Mouse (Mus musculus) testis, adult 2 months (tissue): ENCODE results near the gene Nt5c. TPM values are rescaled to one million over a fixed set of nuclear protein-coding genes. Genes with fewer than 3 reads are reported as not detected.

Source experiments
- H3K27ac ChIP-seq: fragments of 200-500 bp; 2 replicates; pipeline ENCODE4 v1.5.1; 2012; ENCODE audit warnings: low read depth, low read length; ENCODE audit not compliant: control insufficient read depth, insufficient read depth
- H3K27me3 ChIP-seq: fragments of 200-500 bp; 2 replicates; pipeline ENCODE4 v1.6.1; 2012; ENCODE audit warnings: mild to moderate bottlenecking, low read length, moderate library complexity; ENCODE audit not compliant: control insufficient read depth, insufficient read depth
- H3K36me3 ChIP-seq: fragments of 200-500 bp; 2 replicates; pipeline ENCODE4 v1.6.1; 2012; ENCODE audit warnings: mild to moderate bottlenecking, low read length; ENCODE audit not compliant: control insufficient read depth, insufficient read depth
- H3K4me1 ChIP-seq: fragments of 200-500 bp; 2 replicates; pipeline ENCODE4 v1.6.1; 2012; ENCODE audit warnings: low read length; ENCODE audit not compliant: control insufficient read depth, insufficient read depth
- H3K4me3 ChIP-seq: fragments of 200-500 bp; 2 replicates; pipeline ENCODE4 v1.5.1; 2012; ENCODE audit warnings: low read depth, mild to moderate bottlenecking, low read length, moderate library complexity, mixed read lengths; ENCODE audit not compliant: control insufficient read depth
- CTCF ChIP-seq: fragments of 200-500 bp; IDR thresholded peaks from 2 replicates; pipeline ENCODE4 v1.5.1; 2012; ENCODE audit warnings: low read depth, mild to moderate bottlenecking, inconsistent platforms, low read length, moderate library complexity; ENCODE audit not compliant: control insufficient read depth, insufficient read depth, insufficient replicate concordance
- POLR2A ChIP-seq: fragments of 200-500 bp; IDR thresholded peaks from 2 replicates; pipeline ENCODE4 v1.6.1; 2012; ENCODE audit warnings: low read depth, mild to moderate bottlenecking, inconsistent platforms, low read length, moderate library complexity; ENCODE audit not compliant: control insufficient read depth
- polyA plus RNA-seq: library from polyadenylated mRNA; depleted of rRNA; stranded (reverse); fragments of >200 nt; gene quantifications from 2 replicates; pipeline ENCODE4 v1.2.3, GENCODE M21; 2012

Nt5c gene
- polyA plus RNA-seq, 1 experiment = 34.0 TPM

GRCm38 (mm10) chr11:115514238-115514663 lies 22.6 kb upstream of the Nt5c start, which contains the start of gene Jpt1:
Jpt1 (minus strand) TSS chr11:115514387.
- Histone ChIP-seq H3K27me3 (no peaks in the 10 kb centered on the region), H3K36me3 (no peaks in the 10 kb centered on the region), H3K4me3 (peak within 1 kb of the TSS; percentile 100), H3K4me1 (peaks cover 21% of the 10 kb centered on the region), H3K27ac (peak within 1 kb of the TSS; percentile 99)
- TF ChIP-seq POLR2A (peak; percentile 100), CTCF (no peak)

GRCm38 (mm10) chr11:115513271-115514237 lies 21.9 kb upstream of the Nt5c start:
- H3K4me1 ChIP-seq = peaks cover 21% of the 10 kb centered on the region
- H3K4me3 ChIP-seq = peak overlapping the region; percentile 100
- TF ChIP-seq CTCF = no peak
- no peak for TF ChIP-seq POLR2A
- no peaks in the 10 kb centered on the region for H3K27me3 ChIP-seq
- H3K36me3 ChIP-seq = no peaks in the 10 kb centered on the region
- H3K27ac ChIP-seq = peak overlapping the region; percentile 99

GRCm38 (mm10) chr11:115512407-115513183 lies 20.9 kb upstream of the Nt5c start:
- H3K4me1 ChIP-seq = peaks cover 21% of the 10 kb centered on the region
- no peaks in the 10 kb centered on the region for H3K36me3 ChIP-seq
- TF ChIP-seq CTCF (no peak), POLR2A (no peak)
- peak overlapping the region; percentile 99 for H3K27ac ChIP-seq
- H3K4me3 ChIP-seq = peak overlapping the region; percentile 100
- H3K27me3 ChIP-seq = no peaks in the 10 kb centered on the region

- TF ChIP-seq POLR2A (no peak), CTCF (no peak)
- Histone ChIP-seq H3K4me3 (peak overlapping the region; percentile 100; the same call in 1 of the 2 replicates), H3K27me3 (no peaks in the 10 kb centered on the region), H3K36me3 (no peaks in the 10 kb centered on the region), H3K27ac (peak overlapping the region; percentile 33; the same call in 1 of the 2 replicates), H3K4me1 (peaks cover 21% of the 10 kb centered on the region)
Observed at GRCm38 (mm10) chr11:115512004-115512403, 20.3 kb upstream of the Nt5c start.

GRCm38 (mm10) chr11:115511121-115511520 lies 19.5 kb upstream of the Nt5c start:
- TF ChIP-seq POLR2A = no peak
- no peak for TF ChIP-seq CTCF
- Histone ChIP-seq H3K4me1 (peaks cover 21% of the 10 kb centered on the region), H3K27ac (no peak overlapping the region), H3K27me3 (no peaks in the 10 kb centered on the region), H3K4me3 (no peak overlapping the region), H3K36me3 (no peaks in the 10 kb centered on the region)

GRCm38 (mm10) chr11:115510507-115510888 lies 18.8 kb upstream of the Nt5c start:
- no peak for TF ChIP-seq CTCF
- no peak for TF ChIP-seq POLR2A
- peaks cover 21% of the 10 kb centered on the region for H3K4me1 ChIP-seq
- no peak overlapping the region for H3K4me3 ChIP-seq
- no peaks in the 10 kb centered on the region for H3K27me3 ChIP-seq
- no peaks in the 10 kb centered on the region for H3K36me3 ChIP-seq
- H3K27ac ChIP-seq = no peak overlapping the region; the same call in none of the 2 replicates
